Mouse (Mus musculus): ENCODE data around the gene Car5a. TPM values are rescaled to one million over a fixed set of nuclear protein-coding genes. Genes with fewer than 3 reads are reported as not detected.

Gene Car5a
- polyA plus RNA-seq, 1 experiment from 2014 or later: 0.51 TPM

- Histone ChIP-seq H3K9me3 (no peaks in the 10 kb centered on the region), H3K9ac (replicated peaks) (no peak overlapping the region), H3K4me2 (no peak overlapping the region), H3K36me3 (peaks cover 35% of the 10 kb centered on the region), H3K4me3 (replicated peaks) (no peak overlapping the region), H3K4me1 (replicated peaks) (peaks cover 26% of the 10 kb centered on the region), H3K27me3 (no peaks in the 10 kb centered on the region), H3K27ac (no peak overlapping the region)
- WGBS: 84% methylated on average over 17 of the region's 17 CpGs
- ATAC-seq (ENCODE audit: insufficient number of reproducible peaks, insufficient read depth, low FRiP score, low TSS enrichment, low read depth): no peak
Measured at GRCm38 (mm10) chr8:121971488-121972058, 26.9 kb upstream of the Car5a start.

GRCm38 (mm10) chr8:121970225-121970624 lies 25.5 kb upstream of the Car5a start:
- 88% methylated on average over 8 of the region's 8 CpGs for WGBS
- no peak for ATAC-seq (ENCODE audit: insufficient number of reproducible peaks, insufficient read depth, low FRiP score, low TSS enrichment, low read depth)

GRCm38 (mm10) chr8:121968542-121968941 lies 23.8 kb upstream of the Car5a start:
- Histone ChIP-seq H3K4me1 (replicated peaks) (peaks cover 52% of the 10 kb centered on the region), H3K9me3 (no peaks in the 10 kb centered on the region), H3K4me3 (replicated peaks) (no peak overlapping the region), H3K27me3 (no peaks in the 10 kb centered on the region), H3K27ac (peak overlapping the region; percentile 66), H3K36me3 (0 out of 2 replicates have a peak, but pooled peaks cover 7% of the 10 kb centered on the region), H3K4me2 (no peak overlapping the region), H3K9ac (replicated peaks) (no peak overlapping the region)
- no peak for ATAC-seq (ENCODE audit: insufficient number of reproducible peaks, insufficient read depth, low FRiP score, low TSS enrichment, low read depth)
- 59% methylated on average over 4 of the region's 4 CpGs for WGBS

More at GRCm38 (mm10) chr8:121970225-121970624, 25.5 kb upstream of the Car5a start:
- Histone ChIP-seq H3K27me3 (no peaks in the 10 kb centered on the region), H3K4me1 (replicated peaks) (peaks cover 39% of the 10 kb centered on the region), H3K4me3 (replicated peaks) (no peak overlapping the region), H3K27ac (no peak overlapping the region), H3K9ac (replicated peaks) (no peak overlapping the region), H3K36me3 (peaks cover 22% of the 10 kb centered on the region), H3K9me3 (no peaks in the 10 kb centered on the region), H3K4me2 (no peak overlapping the region)

- Histone ChIP-seq H3K9ac (replicated peaks) (no peak overlapping the region), H3K4me2 (no peak overlapping the region), H3K36me3 (0 out of 2 replicates have a peak, but pooled peaks cover 7% of the 10 kb centered on the region), H3K27me3 (no peaks in the 10 kb centered on the region), H3K4me3 (replicated peaks) (no peak overlapping the region), H3K9me3 (no peaks in the 10 kb centered on the region), H3K27ac (peak overlapping the region; percentile 82), H3K4me1 (replicated peaks) (peaks cover 52% of the 10 kb centered on the region)
- WGBS: 23% methylated on average over 4 of the region's 4 CpGs
- no peak for ATAC-seq (ENCODE audit: insufficient number of reproducible peaks, insufficient read depth, low FRiP score, low TSS enrichment, low read depth)
Measured at GRCm38 (mm10) chr8:121967977-121968376, 23.3 kb upstream of the Car5a start.

- Histone ChIP-seq H3K4me2 (peak overlapping the region; percentile 31; the same call in 1 of the 2 replicates), H3K4me1 (replicated peaks) (peaks cover 52% of the 10 kb centered on the region)
- WGBS: 41% methylated on average over 7 of the region's 7 CpGs
Measured at GRCm38 (mm10) chr8:121966714-121967448, 22.2 kb upstream of the Car5a start.

GRCm38 (mm10) chr8:121966110-121966509 lies 21.4 kb upstream of the Car5a start:
- Histone ChIP-seq H3K27me3 (no peaks in the 10 kb centered on the region), H3K4me1 (replicated peaks) (peaks cover 52% of the 10 kb centered on the region), H3K4me2 (0 out of 2 replicates have a peak overlapping the region, but pooled peaks have one; percentile 31), H3K36me3 (0 out of 2 replicates have a peak, but pooled peaks cover 7% of the 10 kb centered on the region), H3K9me3 (no peaks in the 10 kb centered on the region), H3K9ac (replicated peaks) (peak overlapping the region; percentile 54), H3K27ac (peak overlapping the region; percentile 82), H3K4me3 (replicated peaks) (no peak overlapping the region)
- peak; percentile 27; the same call in 1 of the 2 replicates for ATAC-seq (ENCODE audit: insufficient number of reproducible peaks, insufficient read depth, low FRiP score, low TSS enrichment, low read depth)
- 47% methylated on average over 5 of the region's 5 CpGs for WGBS

More at GRCm38 (mm10) chr8:121966714-121967448, 22.2 kb upstream of the Car5a start:
- no peak overlapping the region for H3K4me3 ChIP-seq (replicated peaks)
- H3K9me3 ChIP-seq: no peaks in the 10 kb centered on the region
- no peaks in the 10 kb centered on the region for H3K27me3 ChIP-seq
- H3K9ac ChIP-seq (replicated peaks): peak overlapping the region; percentile 54
- H3K36me3 ChIP-seq: 0 out of 2 replicates have a peak, but pooled peaks cover 7% of the 10 kb centered on the region
- peak; percentile 32; the same call in 1 of the 2 replicates for ATAC-seq (ENCODE audit: insufficient number of reproducible peaks, insufficient read depth, low FRiP score, low TSS enrichment, low read depth)
- peak overlapping the region; percentile 82 for H3K27ac ChIP-seq

- no peak overlapping the region for H3K4me3 ChIP-seq (replicated peaks)
- peaks cover 5% of the 10 kb centered on the region; the same call in 1 of the 2 replicates for H3K36me3 ChIP-seq
- H3K9me3 ChIP-seq: no peaks in the 10 kb centered on the region
- no peak for ATAC-seq (ENCODE audit: insufficient number of reproducible peaks, insufficient read depth, low FRiP score, low TSS enrichment, low read depth)
- peak overlapping the region; percentile 69 for H3K27ac ChIP-seq
- H3K27me3 ChIP-seq: no peaks in the 10 kb centered on the region
- H3K4me2 ChIP-seq: no peak overlapping the region
- H3K9ac ChIP-seq (replicated peaks): no peak overlapping the region
- peaks cover 52% of the 10 kb centered on the region for H3K4me1 ChIP-seq (replicated peaks)
- 77% methylated on average over 8 of the region's 8 CpGs for WGBS
Measured at GRCm38 (mm10) chr8:121964716-121965512, 20.2 kb upstream of the Car5a start.

GRCm38 (mm10) chr8:121962892-121963291 lies 18.2 kb upstream of the Car5a start:
- Histone ChIP-seq H3K4me2 (no peak overlapping the region), H3K9ac (replicated peaks) (no peak overlapping the region), H3K4me1 (replicated peaks) (peaks cover 42% of the 10 kb centered on the region), H3K27ac (0 out of 2 replicates have a peak overlapping the region, but pooled peaks have one; percentile 35), H3K4me3 (replicated peaks) (no peak overlapping the region), H3K9me3 (no peaks in the 10 kb centered on the region), H3K27me3 (no peaks in the 10 kb centered on the region), H3K36me3 (peaks cover 5% of the 10 kb centered on the region; the same call in 1 of the 2 replicates)
- ATAC-seq (ENCODE audit: insufficient number of reproducible peaks, insufficient read depth, low FRiP score, low TSS enrichment, low read depth): no peak
- WGBS: 74% methylated on average over 3 of the region's 3 CpGs

- H3K9me3 ChIP-seq: no peaks in the 10 kb centered on the region
- no peak overlapping the region for H3K27ac ChIP-seq
- no peak for ATAC-seq (ENCODE audit: insufficient number of reproducible peaks, insufficient read depth, low FRiP score, low TSS enrichment, low read depth)
- H3K9ac ChIP-seq (replicated peaks): no peak overlapping the region
- WGBS: 91% methylated on average over 1 of the region's 1 CpGs
- H3K4me1 ChIP-seq (replicated peaks): peaks cover 13% of the 10 kb centered on the region
- H3K4me3 ChIP-seq (replicated peaks): no peak overlapping the region
- H3K36me3 ChIP-seq: peaks cover 36% of the 10 kb centered on the region
- no peak overlapping the region for H3K4me2 ChIP-seq
- H3K27me3 ChIP-seq: no peaks in the 10 kb centered on the region
Measured at GRCm38 (mm10) chr8:121958395-121958794, 13.7 kb upstream of the Car5a start.

- ATAC-seq (ENCODE audit: insufficient number of reproducible peaks, insufficient read depth, low FRiP score, low TSS enrichment, low read depth): no peak
- H3K27ac ChIP-seq: no peak overlapping the region
- no peak overlapping the region for H3K4me3 ChIP-seq (replicated peaks)
- no peaks in the 10 kb centered on the region for H3K9me3 ChIP-seq
- no peaks in the 10 kb centered on the region for H3K27me3 ChIP-seq
- H3K4me2 ChIP-seq: no peak overlapping the region
- 81% methylated on average over 1 of the region's 1 CpGs for WGBS
- peaks cover 44% of the 10 kb centered on the region for H3K36me3 ChIP-seq
- H3K9ac ChIP-seq (replicated peaks): no peak overlapping the region
- H3K4me1 ChIP-seq (replicated peaks): peaks cover 30% of the 10 kb centered on the region
Measured at GRCm38 (mm10) chr8:121955825-121956500, 11.3 kb upstream of the Car5a start.

All from limb, embryonic 12.5 days (tissue).